Mouse (Mus musculus): ENCODE data around the gene Tmc5.

Tmc5 gene

DNA sequence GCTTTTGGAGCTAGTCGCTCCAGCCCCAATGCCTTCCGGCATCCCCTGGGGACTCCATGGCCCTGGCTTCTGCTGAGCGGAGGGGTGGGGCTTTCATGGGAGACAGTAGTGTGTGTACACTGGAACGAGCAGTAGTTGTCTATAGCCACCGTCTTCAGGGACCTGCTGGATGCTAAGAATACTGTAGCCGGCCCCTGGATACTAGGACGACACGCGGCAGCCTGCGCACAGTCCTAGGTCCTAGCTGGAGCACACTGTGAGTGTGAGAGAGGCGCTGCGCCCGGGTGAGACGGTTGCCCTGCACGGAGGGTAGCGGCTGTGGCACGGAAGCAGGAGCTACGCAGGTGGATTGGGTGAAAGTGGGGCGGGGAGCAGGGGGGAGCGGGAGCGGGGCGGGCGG lies at the start of gene Tmc5:
TSS of gene Tmc5 (plus strand) at position 97 of the 400 bp plus-strand sequence.
- in situ Hi-C loops (cut with MboI, MseI), result no loop called here

DNA sequence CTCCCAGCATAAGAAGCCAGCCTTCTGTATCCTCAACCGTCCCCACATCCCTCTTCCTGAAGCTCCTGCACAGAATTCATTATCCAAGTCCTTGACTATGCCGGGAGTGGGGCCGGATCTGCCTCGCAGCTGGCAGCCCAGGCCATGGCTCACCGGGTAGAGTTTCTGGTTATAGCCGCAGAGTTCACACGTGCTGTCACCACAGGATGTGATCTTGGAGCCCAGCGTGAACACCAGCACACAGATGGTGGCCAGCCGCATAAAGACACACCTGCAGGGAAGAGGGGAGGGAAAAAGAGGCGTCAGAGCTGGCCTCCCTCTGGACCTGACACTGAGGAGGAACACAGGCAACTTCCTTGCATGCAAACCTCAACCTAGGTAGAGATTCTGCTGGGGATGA lies 49.6 kb upstream of the Tmc5 start:
- in situ Hi-C loops (cut with MboI, MseI), result no loop called here

GRCm38 (mm10) chr7:118553881-118554280 lies 43.2 kb upstream of the Tmc5 start:
- in situ Hi-C loops (cut with MboI, MseI), result no loop called here

DNA sequence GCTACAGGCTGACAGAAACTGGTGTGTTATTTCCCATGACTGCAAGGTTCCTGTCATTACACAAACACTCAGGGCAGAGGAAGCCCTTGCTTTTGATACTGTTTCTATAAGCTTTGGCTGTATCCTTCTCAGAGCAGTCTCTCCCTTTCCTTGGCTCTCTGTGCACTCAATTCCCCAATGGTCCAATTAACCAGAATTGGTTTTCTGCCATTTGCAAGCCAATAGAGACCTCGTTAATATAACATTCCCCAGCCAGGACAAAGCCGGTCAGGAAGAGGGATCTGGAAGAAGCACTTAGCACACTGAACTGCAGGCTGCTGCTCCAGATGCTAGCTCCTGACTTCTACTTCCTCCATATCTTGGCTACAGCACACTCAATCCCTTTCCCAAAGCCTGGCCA lies 42.8 kb upstream of the Tmc5 start:
- in situ Hi-C loops (cut with MboI, MseI), result no loop called here

DNA sequence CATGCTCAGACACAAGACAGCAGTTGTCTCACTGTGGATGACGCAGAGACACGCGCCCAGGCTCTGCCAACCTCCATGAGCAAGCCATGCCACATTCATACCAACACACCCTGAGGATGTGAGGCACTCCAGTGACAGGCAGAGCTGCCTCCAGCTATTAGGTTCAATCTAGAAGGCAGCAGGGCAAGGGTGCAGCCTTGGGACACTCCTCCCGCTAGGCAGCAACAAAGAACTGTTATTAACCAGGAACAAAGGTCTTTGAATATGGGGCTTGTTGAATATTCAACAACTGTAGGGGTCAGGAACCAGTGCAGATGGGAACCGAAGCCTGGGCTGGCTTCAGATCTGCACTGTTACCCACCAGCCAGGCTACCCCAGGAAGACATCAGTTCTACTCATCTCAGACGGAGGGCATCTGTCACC lies 28.0 kb upstream of the Tmc5 start:
- in situ Hi-C loops (cut with MboI, MseI), result no loop called here

- in situ Hi-C loops (cut with MboI, MseI), result no loop called here
These were observed 25.7 kb upstream of the Tmc5 start for GRCm38 (mm10) chr7:118571350-118571749.

DNA sequence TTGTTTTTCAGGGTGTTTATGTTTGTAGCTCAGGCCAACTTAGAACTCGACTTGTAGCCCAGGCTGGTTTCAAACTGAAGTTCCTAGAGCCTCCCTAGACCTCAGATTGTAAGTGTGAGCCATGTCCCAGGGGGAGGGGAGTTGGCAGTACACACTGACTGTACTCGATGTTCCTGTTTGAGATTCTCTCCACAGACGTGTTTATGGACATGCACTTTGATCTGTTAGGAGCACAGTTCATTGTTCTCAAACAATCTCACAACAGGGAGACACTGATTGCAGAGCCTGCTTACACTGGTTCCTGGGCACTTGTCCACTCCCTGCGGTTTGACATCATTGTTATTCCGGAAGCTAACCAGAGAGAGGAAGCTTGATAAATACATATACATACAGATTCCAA lies 25.1 kb upstream of the Tmc5 start:
- in situ Hi-C loops (cut with MboI, MseI), result no loop called here

DNA sequence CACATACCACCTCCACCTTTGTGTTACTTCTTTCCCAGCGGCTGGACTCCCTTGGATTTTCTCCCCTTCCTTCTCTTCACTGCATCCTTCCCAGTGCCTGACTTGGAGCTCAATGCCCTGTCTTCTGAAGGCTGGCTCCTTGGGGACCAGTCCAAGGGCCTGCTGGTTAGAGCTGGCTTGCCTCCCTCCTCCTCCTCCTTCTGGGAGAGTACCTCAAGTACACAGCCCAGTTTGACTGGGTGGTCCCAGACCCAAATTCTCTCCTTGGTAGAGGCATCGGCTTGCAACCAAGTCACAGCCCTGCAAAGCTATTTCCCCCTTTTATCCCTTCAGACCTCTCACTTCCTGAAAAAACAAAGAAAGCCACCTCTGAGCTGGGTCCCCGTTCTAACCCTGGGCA lies 18.8 kb upstream of the Tmc5 start:
- in situ Hi-C loops (cut with MboI, MseI), result no loop called here

DNA sequence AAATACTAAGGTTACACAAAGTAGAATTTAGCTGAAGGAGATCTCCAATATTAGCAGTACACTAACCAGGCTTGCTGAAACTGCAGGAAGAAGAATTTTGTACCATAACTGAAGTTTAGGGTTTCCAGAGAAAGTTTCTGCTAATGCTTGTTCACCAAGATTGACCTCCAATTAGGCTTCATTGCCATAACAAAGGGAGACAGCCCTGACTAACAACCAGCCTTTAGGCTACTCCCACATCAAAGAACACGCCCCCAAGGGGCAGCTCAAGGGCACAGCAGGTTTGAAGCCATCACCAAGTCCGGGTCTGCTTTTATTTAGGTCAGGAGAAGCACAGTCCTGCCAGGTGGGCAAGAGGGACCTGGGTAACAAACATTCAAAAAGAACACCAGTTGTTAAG lies 17.2 kb upstream of the Tmc5 start:
- in situ Hi-C loops (cut with MboI, MseI), result no loop called here

DNA sequence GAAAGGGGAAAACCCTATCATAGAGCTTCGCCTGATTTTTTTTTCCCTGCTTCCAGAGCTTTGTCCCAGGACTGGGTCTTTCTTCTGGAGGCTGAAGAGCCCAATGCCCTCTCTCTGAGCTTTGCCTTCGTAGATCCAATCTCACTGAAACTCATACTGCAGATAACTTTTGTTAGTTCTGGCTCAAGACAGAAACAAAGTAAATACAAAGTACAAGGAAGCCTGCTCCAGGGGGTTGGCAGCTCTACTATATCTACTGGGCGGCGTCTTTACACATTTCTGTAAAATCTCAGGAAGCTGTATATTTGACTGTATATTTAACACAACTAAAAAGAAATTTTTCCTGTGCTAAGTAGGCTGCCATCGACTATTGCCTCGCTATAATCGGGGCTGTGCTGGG lies 13.3 kb upstream of the Tmc5 start:
- in situ Hi-C loops (cut with MboI, MseI), result no loop called here

GRCm38 (mm10) chr7:118584257-118584907 lies 12.7 kb upstream of the Tmc5 start, which contains the start of gene Tmc7:
Gene Tmc7 (minus strand): TSS chr7:118584736.
- in situ Hi-C loops (cut with MboI, MseI), result no loop called here

- in situ Hi-C loops (cut with MboI, MseI), result no loop called here
These were observed 12.2 kb upstream of the Tmc5 start for GRCm38 (mm10) chr7:118584926-118585325.

DNA sequence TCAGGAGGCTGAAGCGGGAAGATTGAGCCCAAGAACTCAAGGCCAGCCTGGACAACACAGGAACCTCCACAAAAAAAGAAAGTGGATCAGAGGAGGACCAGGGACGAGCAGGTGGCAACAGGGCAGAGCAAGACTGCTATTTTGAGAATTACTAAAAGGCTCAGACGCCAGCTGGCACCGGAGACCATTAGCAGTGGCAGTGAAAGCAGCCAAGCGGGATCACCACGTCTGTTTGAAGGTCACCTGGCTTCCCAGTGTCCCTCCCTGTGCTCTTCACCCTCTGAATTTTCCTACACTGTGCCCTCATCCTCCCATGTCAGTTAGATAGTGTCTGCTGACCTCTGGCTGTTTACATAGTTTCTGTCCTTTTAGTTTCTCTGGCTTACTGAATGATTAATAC lies 11.2 kb upstream of the Tmc5 start:
- in situ Hi-C loops (cut with MboI, MseI), result no loop called here

DNA sequence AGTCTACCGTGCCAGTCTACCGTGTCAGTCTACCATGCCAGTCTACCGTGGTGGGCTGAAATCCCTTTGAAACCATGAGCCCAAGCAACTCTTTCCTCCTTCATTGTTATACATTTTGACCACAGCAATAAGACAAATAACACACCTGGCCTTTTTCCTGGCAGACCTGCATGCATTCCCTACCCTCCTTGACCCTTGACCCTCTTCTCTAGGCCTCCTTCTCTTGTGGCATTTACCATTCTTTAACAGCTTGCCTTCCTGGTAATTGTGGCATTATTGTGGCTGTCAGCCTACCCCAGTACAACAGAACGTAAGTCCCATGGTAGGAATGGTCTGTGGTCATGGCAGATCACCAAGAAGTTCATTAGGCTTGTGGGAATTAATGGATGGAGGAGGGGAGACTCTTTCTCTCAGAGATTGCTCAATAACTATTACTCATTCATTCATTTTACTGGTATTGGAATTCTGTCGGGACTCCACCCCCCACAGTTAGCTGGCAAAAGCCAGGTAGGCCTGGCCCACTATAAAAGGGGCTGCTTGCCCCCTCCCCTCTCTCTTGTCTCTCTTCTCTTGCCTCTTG lies 6.3 kb upstream of the Tmc5 start:
- in situ Hi-C loops (cut with MboI, MseI), result no loop called here

DNA sequence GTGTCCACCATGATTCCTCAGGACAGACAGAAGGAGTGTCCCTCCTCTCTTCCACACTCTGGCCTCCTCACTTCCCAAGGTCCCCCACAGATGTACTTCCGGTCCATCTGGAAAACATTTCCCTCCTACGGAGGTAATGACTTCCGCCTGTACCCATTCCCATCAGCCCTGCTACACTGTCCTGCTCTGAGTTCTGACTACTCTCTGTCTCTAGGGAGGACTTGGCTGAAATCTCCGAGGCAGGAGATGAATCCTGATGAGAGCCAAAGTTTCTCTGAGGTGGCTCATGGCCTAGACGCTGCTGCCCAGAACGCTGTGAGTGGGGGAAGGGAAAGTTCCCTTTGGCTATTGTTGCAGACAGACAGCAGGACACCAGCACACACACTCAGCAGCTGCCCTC lies 5.0 kb upstream of the Tmc5 start:
- in situ Hi-C loops (cut with MboI, MseI), result no loop called here

DNA sequence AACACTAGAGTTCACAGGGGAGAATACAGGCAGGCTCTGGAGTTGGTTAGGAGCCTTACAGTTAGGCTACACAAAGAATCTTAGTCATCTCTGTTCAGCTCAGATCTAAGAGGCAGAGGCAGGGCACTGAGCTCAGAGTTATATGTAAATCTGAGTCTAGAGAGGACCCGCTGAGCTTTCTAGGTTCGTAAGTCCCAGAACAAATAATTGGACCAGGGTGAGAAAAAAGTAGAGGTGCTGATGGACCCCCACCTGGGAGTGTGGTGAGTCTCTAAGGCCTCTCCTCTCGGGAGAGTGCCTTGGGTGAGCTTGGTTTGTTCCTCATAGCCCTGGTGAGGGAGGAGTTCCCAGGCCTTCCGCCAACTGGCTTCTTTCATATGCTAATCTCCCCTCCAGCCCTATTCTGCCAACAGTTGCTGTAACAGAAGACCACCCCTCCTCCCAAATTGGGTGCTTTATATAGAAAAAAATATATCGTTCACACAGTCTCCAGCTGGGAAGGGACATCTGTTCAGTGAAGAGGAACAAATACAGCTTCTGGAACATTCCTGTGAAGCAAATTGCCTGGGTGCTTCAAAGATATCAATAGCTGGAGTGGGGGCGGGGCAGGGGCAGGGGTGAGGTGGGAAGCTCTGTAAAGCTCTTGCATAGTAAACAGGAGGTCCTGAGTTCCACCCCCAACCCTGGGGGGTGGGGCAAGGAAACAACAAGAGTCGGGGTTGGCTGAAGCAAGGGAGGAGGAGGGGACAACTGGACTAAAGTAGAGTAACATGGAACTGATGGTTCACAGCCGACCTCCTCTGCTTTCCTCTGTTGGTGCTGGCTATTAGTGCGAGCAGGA lies 3.3 kb upstream of the Tmc5 start:
- in situ Hi-C loops (cut with MboI, MseI), result no loop called here

DNA sequence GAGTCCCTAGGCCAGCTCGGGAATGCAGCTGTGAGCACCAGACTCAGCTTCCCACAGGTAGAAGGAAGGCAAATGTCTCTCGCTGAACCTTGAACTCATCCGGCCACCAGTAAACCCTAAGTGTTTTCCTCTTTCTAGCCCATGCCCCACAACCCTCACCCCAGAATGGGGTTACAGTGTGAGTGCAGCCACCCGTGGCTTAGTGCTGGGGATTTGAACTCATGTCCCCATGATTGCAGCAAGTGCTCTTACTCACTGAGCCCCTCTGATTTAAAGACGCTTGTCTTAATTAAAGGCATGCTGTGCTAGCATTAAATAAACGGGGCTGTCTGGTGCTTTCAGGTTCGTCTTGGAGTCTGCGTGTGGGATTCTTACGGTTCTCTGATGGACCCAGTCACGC lies 2.5 kb upstream of the Tmc5 start:
- in situ Hi-C loops (cut with MboI, MseI), result no loop called here

DNA sequence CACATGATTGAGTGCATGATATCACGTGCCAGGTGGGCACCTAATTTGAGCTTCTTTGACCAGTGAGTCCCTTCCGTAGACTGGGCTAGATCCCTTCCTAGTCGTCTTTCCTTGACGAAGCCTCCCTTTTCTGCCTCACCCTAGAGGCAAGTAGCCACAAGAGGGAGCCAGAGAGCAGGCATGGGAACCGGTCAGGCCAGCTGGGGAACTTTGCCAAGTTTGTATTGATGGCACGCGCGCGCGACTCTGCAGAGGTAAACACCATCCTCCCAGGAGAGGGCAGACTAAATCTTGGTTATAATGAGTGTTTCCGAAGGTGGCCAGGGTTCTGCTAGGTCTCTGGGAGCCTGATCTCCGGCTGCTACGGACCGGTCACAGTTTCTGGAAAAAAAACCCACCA lies 1.9 kb upstream of the Tmc5 start:
- in situ Hi-C loops (cut with MboI, MseI), result no loop called here

GRCm38 (mm10) chr7:118596271-118596670 lies 826 bp upstream of the Tmc5 start:
- in situ Hi-C loops (cut with MboI, MseI), result no loop called here

- in situ Hi-C loops (cut with MboI, MseI), result no loop called here
These were observed 3.0 kb downstream of the Tmc5 start for GRCm38 (mm10) chr7:118599954-118600631.

- in situ Hi-C loops (cut with MboI, MseI), result no loop called here
These were observed 7.7 kb downstream of the Tmc5 start for GRCm38 (mm10) chr7:118604842-118605241.

GRCm38 (mm10) chr7:118609815-118610214 lies 12.7 kb downstream of the Tmc5 start:
- in situ Hi-C loops (cut with MboI, MseI), result no loop called here
